Mouse (Mus musculus): ENCODE results near the gene Slc26a1. TPM values are rescaled to one million over a fixed set of nuclear protein-coding genes. Genes with fewer than 3 reads are reported as not detected.

Slc26a1 gene
- polyA plus RNA-seq, 1 experiment from 2014 or later: 1.1 TPM

GRCm38 (mm10) chr5:108708981-108709731, 33.8 kb upstream of the Slc26a1 start:
- H3K36me3 ChIP-seq (ENCODE audit: control insufficient read depth, insufficient read depth, low read length): no peaks in the 10 kb centered on the region; the same call in none of the 2 replicates
- ATAC-seq (replicated peaks; ENCODE audit: low FRiP score) (peak; percentile 44; the same call in 1 of the 2 replicates), DNase-seq (ENCODE audit: low spot score) (no peak)
- H3K27ac ChIP-seq (ENCODE audit: low read depth, low read length): no peak overlapping the region
- H3K4me1 ChIP-seq (replicated peaks; ENCODE audit: control insufficient read depth, insufficient read depth, low read length): no peaks in the 10 kb centered on the region
- 61% methylated on average over 6 of the region's 6 CpGs for WGBS
- H3K9me3 ChIP-seq (ENCODE audit: control insufficient read depth, low read length): no peaks in the 10 kb centered on the region
- no peaks in the 10 kb centered on the region for H3K27me3 ChIP-seq (ENCODE audit: control insufficient read depth, insufficient read depth, low read length)
- H3K4me3 ChIP-seq (ENCODE audit: low read depth, low read length): no peak overlapping the region
- H3K4me2 ChIP-seq (ENCODE audit: low read depth, low read length, severe bottlenecking): no peak overlapping the region
- no peak overlapping the region for H3K9ac ChIP-seq (ENCODE audit: low read length)

DNA sequence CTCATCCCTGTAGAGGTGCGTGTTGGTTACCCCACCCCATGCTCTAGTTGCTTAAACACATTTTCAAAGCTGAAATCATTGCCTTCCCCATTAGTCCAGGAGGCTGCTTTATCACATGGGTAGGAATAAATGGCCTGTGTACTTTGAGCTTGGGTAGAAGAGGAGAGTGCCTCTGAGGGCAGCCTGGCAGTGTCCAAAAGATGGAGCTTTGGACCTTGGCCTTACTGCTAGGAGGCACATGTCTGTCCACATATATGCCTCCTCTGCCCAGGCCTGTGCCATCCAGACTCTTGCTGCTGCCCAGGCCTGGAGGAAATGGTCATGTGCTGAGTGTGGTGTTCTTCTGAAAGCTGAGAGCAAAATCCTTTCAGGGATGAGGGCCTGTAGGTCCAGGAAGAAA, 33.0 kb upstream of the Slc26a1 start:
- DNase-seq (ENCODE audit: low spot score) (no peak), ATAC-seq (replicated peaks; ENCODE audit: low FRiP score) (no peak)
- Histone ChIP-seq H3K9me3 (ENCODE audit: control insufficient read depth, low read length) (no peaks in the 10 kb centered on the region), H3K4me3 (ENCODE audit: low read depth, low read length) (no peak overlapping the region), H3K27ac (ENCODE audit: low read depth, low read length) (no peak overlapping the region), H3K9ac (ENCODE audit: low read length) (no peak overlapping the region), H3K27me3 (ENCODE audit: control insufficient read depth, insufficient read depth, low read length) (no peaks in the 10 kb centered on the region), H3K36me3 (ENCODE audit: control insufficient read depth, insufficient read depth, low read length) (no peaks in the 10 kb centered on the region; the same call in none of the 2 replicates), H3K4me2 (ENCODE audit: low read depth, low read length, severe bottlenecking) (no peak overlapping the region), H3K4me1 (replicated peaks; ENCODE audit: control insufficient read depth, insufficient read depth, low read length) (no peaks in the 10 kb centered on the region)
- 93% methylated on average over 1 of the region's 1 CpGs for WGBS

- H3K4me1 ChIP-seq (replicated peaks; ENCODE audit: control insufficient read depth, insufficient read depth, low read length): no peaks in the 10 kb centered on the region
- WGBS: 90% methylated on average over 2 of the region's 2 CpGs
- no peaks in the 10 kb centered on the region; the same call in none of the 2 replicates for H3K36me3 ChIP-seq (ENCODE audit: control insufficient read depth, insufficient read depth, low read length)
- DNase-seq (ENCODE audit: low spot score) (no peak), ATAC-seq (replicated peaks; ENCODE audit: low FRiP score) (no peak)
- H3K4me3 ChIP-seq (ENCODE audit: low read depth, low read length): no peak overlapping the region
- no peak overlapping the region for H3K27ac ChIP-seq (ENCODE audit: low read depth, low read length)
- H3K9me3 ChIP-seq (ENCODE audit: control insufficient read depth, low read length): no peaks in the 10 kb centered on the region
- H3K4me2 ChIP-seq (ENCODE audit: low read depth, low read length, severe bottlenecking): no peak overlapping the region
- no peaks in the 10 kb centered on the region for H3K27me3 ChIP-seq (ENCODE audit: control insufficient read depth, insufficient read depth, low read length)
- no peak overlapping the region for H3K9ac ChIP-seq (ENCODE audit: low read length)
These were observed 32.4 kb upstream of the Slc26a1 start for GRCm38 (mm10) chr5:108707758-108708157.

DNA sequence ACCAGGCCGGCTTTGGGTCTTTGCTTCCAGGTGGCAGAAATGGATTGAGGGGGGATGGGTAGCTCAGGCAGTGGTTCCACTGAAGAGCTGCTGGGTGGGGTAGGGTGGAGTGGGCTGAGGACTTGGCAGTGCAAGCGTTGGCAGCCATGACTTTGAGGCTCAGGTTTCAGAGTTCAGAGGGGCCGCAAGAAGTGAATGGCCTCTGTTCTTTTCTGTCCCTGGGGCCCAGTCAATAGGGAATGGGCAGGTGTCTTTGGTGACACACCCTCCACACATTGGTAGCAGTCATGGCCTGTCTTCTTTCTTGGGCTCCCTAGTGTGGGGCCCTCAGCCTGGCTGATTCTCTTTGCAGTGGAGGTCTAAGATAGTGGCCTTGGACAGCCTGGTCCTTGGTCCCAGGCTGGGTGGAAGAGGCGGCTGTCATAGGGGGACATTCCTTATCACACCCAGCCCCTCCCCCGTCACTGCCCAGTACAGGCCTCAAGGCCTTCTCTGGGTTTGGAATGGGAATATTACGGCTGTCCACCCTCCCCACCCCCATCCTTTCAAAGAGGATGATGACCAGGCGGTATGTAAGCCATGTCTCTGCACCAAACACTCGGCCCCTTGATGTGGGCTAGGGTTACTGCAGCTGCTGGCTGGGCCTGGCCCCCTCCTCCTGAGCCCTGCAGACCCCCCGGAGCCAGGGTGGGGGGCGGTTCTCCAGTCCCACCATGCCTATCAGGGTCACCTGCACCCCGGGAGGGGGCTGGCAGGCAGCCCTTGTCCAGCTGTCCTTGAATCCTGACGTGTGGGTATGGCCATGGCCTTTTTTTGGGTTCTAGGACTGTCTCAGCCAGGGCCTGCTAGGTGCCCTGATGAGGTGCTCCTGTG, 28.6 kb upstream of the Slc26a1 start:
- no peaks in the 10 kb centered on the region for H3K27me3 ChIP-seq (ENCODE audit: control insufficient read depth, insufficient read depth, low read length)
- ATAC-seq (replicated peaks; ENCODE audit: low FRiP score): 0 out of 2 replicates have a peak, but pooled peaks have one; percentile 12
- no peak overlapping the region for H3K27ac ChIP-seq (ENCODE audit: low read depth, low read length)
- no peaks in the 10 kb centered on the region for H3K4me1 ChIP-seq (replicated peaks; ENCODE audit: control insufficient read depth, insufficient read depth, low read length)
- H3K4me3 ChIP-seq (ENCODE audit: low read depth, low read length): no peak overlapping the region
- DNase-seq (ENCODE audit: low spot score): no peak
- no peak overlapping the region for H3K9ac ChIP-seq (ENCODE audit: low read length)
- no peaks in the 10 kb centered on the region; the same call in none of the 2 replicates for H3K36me3 ChIP-seq (ENCODE audit: control insufficient read depth, insufficient read depth, low read length)
- no peaks in the 10 kb centered on the region for H3K9me3 ChIP-seq (ENCODE audit: control insufficient read depth, low read length)
- no peak overlapping the region for H3K4me2 ChIP-seq (ENCODE audit: low read depth, low read length, severe bottlenecking)
- WGBS: 93% methylated on average over 12 of the region's 12 CpGs

GRCm38 (mm10) chr5:108701341-108702021, 26.1 kb upstream of the Slc26a1 start:
- no peak for DNase-seq (ENCODE audit: low spot score)
- Histone ChIP-seq H3K4me3 (ENCODE audit: low read depth, low read length) (no peak overlapping the region), H3K4me1 (replicated peaks; ENCODE audit: control insufficient read depth, insufficient read depth, low read length) (peaks cover 14% of the 10 kb centered on the region), H3K36me3 (ENCODE audit: control insufficient read depth, insufficient read depth, low read length) (no peaks in the 10 kb centered on the region; the same call in none of the 2 replicates), H3K9me3 (ENCODE audit: control insufficient read depth, low read length) (no peaks in the 10 kb centered on the region), H3K27me3 (ENCODE audit: control insufficient read depth, insufficient read depth, low read length) (no peaks in the 10 kb centered on the region), H3K27ac (ENCODE audit: low read depth, low read length) (no peak overlapping the region), H3K9ac (ENCODE audit: low read length) (no peak overlapping the region), H3K4me2 (ENCODE audit: low read depth, low read length, severe bottlenecking) (no peak overlapping the region)
- no peak for ATAC-seq (replicated peaks; ENCODE audit: low FRiP score)
- 73% methylated on average over 10 of the region's 10 CpGs for WGBS

DNA sequence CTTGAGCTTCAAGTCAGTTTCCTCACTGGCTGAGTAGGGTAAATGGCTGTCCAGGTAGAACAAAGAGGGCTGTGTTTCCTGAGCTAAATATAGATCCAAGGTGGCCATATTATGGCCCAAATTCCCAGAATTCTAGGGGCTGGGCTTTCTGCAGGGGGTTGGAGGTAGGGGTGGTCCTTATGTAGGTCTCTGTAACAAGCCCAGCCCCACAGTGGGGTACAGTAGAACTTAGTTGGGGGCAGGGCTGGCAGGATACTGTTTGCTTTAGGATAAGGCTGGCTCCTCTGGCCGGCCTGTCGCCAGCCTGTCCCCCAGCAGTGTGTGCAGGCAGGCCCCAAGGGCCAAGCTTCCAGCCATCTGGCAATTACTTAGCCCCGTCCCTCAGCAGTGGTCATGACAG, 25.0 kb upstream of the Slc26a1 start:
- no peak for ATAC-seq (replicated peaks; ENCODE audit: low FRiP score)
- Histone ChIP-seq H3K4me1 (replicated peaks; ENCODE audit: control insufficient read depth, insufficient read depth, low read length) (peaks cover 16% of the 10 kb centered on the region), H3K4me2 (ENCODE audit: low read depth, low read length, severe bottlenecking) (no peak overlapping the region), H3K27ac (ENCODE audit: low read depth, low read length) (no peak overlapping the region), H3K27me3 (ENCODE audit: control insufficient read depth, insufficient read depth, low read length) (no peaks in the 10 kb centered on the region), H3K36me3 (ENCODE audit: control insufficient read depth, insufficient read depth, low read length) (no peaks in the 10 kb centered on the region; the same call in none of the 2 replicates), H3K9me3 (ENCODE audit: control insufficient read depth, low read length) (no peaks in the 10 kb centered on the region), H3K4me3 (ENCODE audit: low read depth, low read length) (no peak overlapping the region), H3K9ac (ENCODE audit: low read length) (no peak overlapping the region)
- DNase-seq (ENCODE audit: low spot score): no peak
- WGBS: 44% methylated on average over 3 of the region's 3 CpGs

DNA sequence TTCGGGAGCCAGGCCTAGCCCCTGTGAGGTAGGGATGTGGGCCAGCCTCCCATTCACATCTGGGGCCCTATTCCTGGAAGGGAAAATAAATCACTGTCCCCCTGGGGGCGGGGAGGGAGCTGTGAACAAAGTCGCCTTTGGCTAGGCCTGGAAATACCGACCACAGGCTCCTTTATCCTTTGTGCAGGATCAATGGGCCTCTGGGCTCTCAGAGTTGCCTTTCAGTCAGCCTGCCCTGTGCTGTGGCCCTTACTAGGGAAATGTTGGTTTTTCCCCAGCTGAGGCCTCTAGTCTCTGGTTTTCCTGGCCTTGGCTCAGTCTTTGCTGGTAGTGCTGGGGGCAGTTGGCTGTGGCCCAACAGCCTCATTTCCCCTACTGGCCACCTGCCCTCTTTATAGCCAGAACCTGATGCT, 22.0 kb upstream of the Slc26a1 start:
- H3K4me3 ChIP-seq (ENCODE audit: low read depth, low read length): no peak overlapping the region
- DNase-seq (ENCODE audit: low spot score) (peak; percentile 60), ATAC-seq (replicated peaks; ENCODE audit: low FRiP score) (no peak; the same call in 1 of the 2 replicates)
- H3K9ac ChIP-seq (ENCODE audit: low read length): no peak overlapping the region; the same call in 1 of the 2 replicates
- peak overlapping the region; percentile 26 for H3K27ac ChIP-seq (ENCODE audit: low read depth, low read length)
- peak overlapping the region; percentile 24; the same call in 1 of the 2 replicates for H3K4me2 ChIP-seq (ENCODE audit: low read depth, low read length, severe bottlenecking)
- H3K4me1 ChIP-seq (replicated peaks; ENCODE audit: control insufficient read depth, insufficient read depth, low read length): peaks cover 23% of the 10 kb centered on the region
- H3K9me3 ChIP-seq (ENCODE audit: control insufficient read depth, low read length): no peaks in the 10 kb centered on the region
- peaks cover 4% of the 10 kb centered on the region for H3K27me3 ChIP-seq (ENCODE audit: control insufficient read depth, insufficient read depth, low read length)
- 14% methylated on average over 4 of the region's 4 CpGs for WGBS
- no peaks in the 10 kb centered on the region; the same call in 1 of the 2 replicates for H3K36me3 ChIP-seq (ENCODE audit: control insufficient read depth, insufficient read depth, low read length)

DNA sequence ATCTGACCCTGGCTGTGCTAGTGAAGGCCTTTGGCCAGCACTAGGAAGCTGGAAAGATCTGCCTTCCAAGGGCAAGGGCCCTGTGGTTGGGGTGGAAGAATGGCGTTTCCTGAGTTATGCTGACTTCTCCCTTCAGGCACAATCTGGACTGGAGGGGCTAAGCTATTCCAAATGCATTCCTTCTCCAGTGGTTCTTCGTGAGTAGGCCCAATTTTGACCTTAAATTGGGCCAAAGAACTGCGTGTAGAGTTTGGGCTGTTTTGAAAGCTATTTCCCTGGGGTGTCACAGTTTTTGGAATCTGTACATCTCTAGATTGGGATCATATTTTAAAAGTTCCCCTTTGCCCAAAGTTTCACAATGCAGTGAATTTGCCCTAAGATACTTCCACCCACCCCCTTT, 21.2 kb upstream of the Slc26a1 start:
- Histone ChIP-seq H3K36me3 (ENCODE audit: control insufficient read depth, insufficient read depth, low read length) (no peaks in the 10 kb centered on the region; the same call in 1 of the 2 replicates), H3K4me3 (ENCODE audit: low read depth, low read length) (no peak overlapping the region), H3K4me1 (replicated peaks; ENCODE audit: control insufficient read depth, insufficient read depth, low read length) (peaks cover 25% of the 10 kb centered on the region), H3K9ac (ENCODE audit: low read length) (no peak overlapping the region), H3K27me3 (ENCODE audit: control insufficient read depth, insufficient read depth, low read length) (peaks cover 4% of the 10 kb centered on the region), H3K4me2 (ENCODE audit: low read depth, low read length, severe bottlenecking) (no peak overlapping the region), H3K27ac (ENCODE audit: low read depth, low read length) (no peak overlapping the region), H3K9me3 (ENCODE audit: control insufficient read depth, low read length) (no peaks in the 10 kb centered on the region)
- ATAC-seq (replicated peaks; ENCODE audit: low FRiP score) (no peak), DNase-seq (ENCODE audit: low spot score) (no peak)
- whole genome bisulfite sequencing: 76% methylated on average over 3 of the region's 3 CpGs
